ENCODE assay signal across 19 mouse cellular contexts in the genomic region with DNA sequence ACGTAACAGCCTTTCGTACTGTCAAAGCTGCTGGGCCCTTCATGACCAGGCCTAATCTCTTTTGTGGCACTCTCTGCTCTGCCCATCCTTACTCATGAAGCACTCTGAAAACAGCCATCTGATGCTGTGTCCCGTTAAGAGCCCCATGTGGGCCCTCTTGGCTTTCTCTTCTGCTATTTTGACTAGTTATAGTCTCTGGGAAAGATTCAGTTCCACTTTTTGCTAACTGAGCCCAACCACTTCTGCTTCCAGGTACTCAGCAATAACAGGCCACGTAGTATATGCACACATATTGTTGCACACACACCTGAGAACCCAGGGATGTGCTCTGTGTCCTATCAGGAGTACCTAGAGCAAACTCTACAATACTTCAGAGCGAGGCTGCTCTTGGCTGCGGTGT. TPM values are rescaled to one million over a fixed set of nuclear protein-coding genes. Genes with fewer than 3 reads are reported as not detected.
DNase-seq lines count a peak whose midpoint lies in the region; ATAC-seq and TF ChIP-seq lines count a peak whose summit lies in the region.
"Had no signal": no experiment of that assay in that cellular context is flagged by ENCODE, and none has a peak within 500 bp of the region (broad histone marks: within the 10 kb centered on the region; RNA-seq: fewer than 3 reads in every experiment).

No protein-coding gene starts in this region.

- no peak for TF ChIP-seq EP300 in heart, adult 2 months (IDR thresholded peaks at IDR 0.05; ENCODE audit: insufficient read depth, low read depth, low read length)

- intact Hi-C loops in heart, adult 2 months (cut with DNase I): no loop called here
- intact Hi-C loops in left cerebral cortex, postnatal 36 days (cut with DNase I): loop anchor here (5.0 kb wide), 2 partner anchors 101 to 116 kb away; no protein-coding TSS in a partner anchor

- no peaks in the 10 kb centered on the region for H3K4me1 ChIP-seq in heart, adult 2 months (ENCODE audit: control insufficient read depth, insufficient read depth, low read length)
- H3K4me1 ChIP-seq: heart, embryonic 13.5 days; limb, embryonic 15.5 days had no signal

- peak; percentile 86 for ATAC-seq in megakaryocyte, adult 5-6 weeks (ENCODE audit: poor library complexity, severe bottlenecking)
- no peak for ATAC-seq in activated CD4-positive, CD25-positive, alpha-beta regulatory T cell, adult 4 months
- ATAC-seq: hindbrain, postnatal 0 days had no signal

- H3K27me3 ChIP-seq in heart, adult 2 months (ENCODE audit: control insufficient read depth, insufficient read depth, low read length): no peaks in the 10 kb centered on the region
- H3K27me3 ChIP-seq: heart, embryonic 13.5 days; limb, embryonic 15.5 days; Patski had no signal

- no peak overlapping the region for H3K9ac ChIP-seq in heart, adult 2 months (ENCODE audit: low read depth, low read length)
- H3K9ac ChIP-seq: heart, embryonic 13.5 days; limb, embryonic 15.5 days had no signal

- WGBS in heart, adult 2 months: 92% methylated on average over 6 of the region's 6 CpGs

- no peak overlapping the region for H3K27ac ChIP-seq in heart, adult 2 months
- H3K27ac ChIP-seq: heart, embryonic 13.5 days; hindbrain, postnatal 0 days; limb, embryonic 15.5 days had no signal

- peak; percentile 10 to 40 for DNase-seq in heart, adult 9 months (ENCODE audit: low spot score in 2 of 2)
- DNase-seq in heart, adult 2 months: no peak
- peak; percentile 56 for DNase-seq in lung, postnatal 36 days
- DNase-seq in lung, adult 18-20 months: no peak
- no peak for DNase-seq in left cerebral cortex, adult 18-20 months (ENCODE audit: low spot score in 2 of 2)
- no peak for DNase-seq in left cerebral cortex, postnatal 36 days (ENCODE audit: low spot score in 2 of 2)
- DNase-seq: cerebellum, postnatal 10 days; gastrocnemius, postnatal 25 days; heart, postnatal 36 days; kidney, adult 8-10 months; kidney, postnatal 25 days; midbrain, embryonic 14.5 days; thymus, postnatal 36 days had no signal

- no peak for TF ChIP-seq CTCF in heart, adult 2 months (IDR thresholded peaks at IDR 0.05)

- H3K36me3 ChIP-seq in heart, adult 2 months (ENCODE audit: control insufficient read depth, insufficient read depth, low read length): no peaks in the 10 kb centered on the region

- no peak overlapping the region for H3K4me3 ChIP-seq in heart, adult 2 months
- H3K4me3 ChIP-seq: heart, embryonic 13.5 days; limb, embryonic 15.5 days had no signal

- no peak for TF ChIP-seq POLR2A in heart, adult 2 months (IDR thresholded peaks at IDR 0.05; ENCODE audit: insufficient read depth, low read depth, low read length)

- H3K79me2 ChIP-seq in heart, adult 2 months (replicated peaks; ENCODE audit: control insufficient read depth, insufficient read depth, low read length): no peaks in the 10 kb centered on the region

RNA-seq across cellular contexts. Expression of gene Coq2, which starts 11.9 kb away (rescaled TPM):
- total RNA-seq in heart, adult 2 months (2021): 100 to 1,000 TPM in 1 of 2 experiments, 10 to 100 TPM in 1; 95.9 to 109 TPM
- polyA plus RNA-seq in heart, adult 2 months (2012; rRNA removed): 106 and 161 TPM in 2 replicates
- total RNA-seq in megakaryocyte, adult 5-6 weeks (2015): 20.9 and 21.0 TPM in 2 replicates
- total RNA-seq in megakaryocyte, adult 5-6 weeks (2017): 20.1 and 22.5 TPM in 2 replicates
- total RNA-seq in left cerebral cortex, adult 18-20 months (2021): 10 to 100 TPM; 77.1 to 79.6 TPM
- total RNA-seq in left cerebral cortex, postnatal 36 days (2021): 10 to 100 TPM; 74.9 to 76.2 TPM
- polyA plus RNA-seq in activated CD4-positive, CD25-positive, alpha-beta regulatory T cell, adult 4 months (2017; shearing (Covaris generic)): 1 to 10 TPM; 8.2 to 9.2 TPM

RNA-seq across cellular contexts. Expression of gene Hpse, which starts 56.5 kb away (rescaled TPM):
- total RNA-seq in heart, adult 2 months (2021): 1 to 10 TPM; 1.0 to 2.3 TPM
- polyA plus RNA-seq in heart, adult 2 months (2012; rRNA removed): 0.88 and 1.2 TPM in 2 replicates
- total RNA-seq in megakaryocyte, adult 5-6 weeks (2015): 84.1 and 95.3 TPM in 2 replicates
- total RNA-seq in megakaryocyte, adult 5-6 weeks (2017): 93.8 and 102 TPM in 2 replicates
- total RNA-seq in left cerebral cortex, adult 18-20 months (2021): 1 to 10 TPM; 1.2 to 1.9 TPM
- total RNA-seq in left cerebral cortex, postnatal 36 days (2021): 1 to 10 TPM; 1.3 to 1.8 TPM
- polyA plus RNA-seq in activated CD4-positive, CD25-positive, alpha-beta regulatory T cell, adult 4 months (2017; shearing (Covaris generic)): 1 to 10 TPM in 1 of 2 experiments, under 1 TPM in 1; 0.62 to 1.4 TPM

Comparison
In these comparisons a context has a peak if more than half of its experiments do, and no peak if none do; other contexts are left out.
1. DNase-seq: peak in heart, adult 9 months (2 of 2) and lung, postnatal 36 days (single experiment); none in heart, adult 2 months (0 of 2), lung, adult 18-20 months (0 of 2), left cerebral cortex, adult 18-20 months (0 of 2) and left cerebral cortex, postnatal 36 days (0 of 2).
2. RNA of gene Hpse, which starts 56.5 kb away (total RNA-seq): 84.1 to 102 TPM in megakaryocyte, adult 5-6 weeks; 1.0 to 2.3 TPM in heart, adult 2 months, 1.2 to 1.9 TPM in left cerebral cortex, adult 18-20 months and 1.3 to 1.8 TPM in left cerebral cortex, postnatal 36 days; every median in the first group is over 10 times any median in the second.